Mouse (Mus musculus) heart, adult 2 months (tissue): ENCODE data around the gene St6gal1.

Experiments used
- CTCF ChIP-seq: fragments of 200-600 bp; IDR thresholded peaks from 2 replicates; pipeline ENCODE4 v1.8.1; 2022; ENCODE audit warnings: antibody characterized with exemption, mild to moderate bottlenecking, moderate library complexity
- EP300 ChIP-seq: fragments of 200-500 bp; IDR thresholded peaks from 2 replicates; pipeline ENCODE4 v1.6.1; 2011; ENCODE audit warnings: low read depth, low read length, control low read depth; ENCODE audit not compliant: insufficient read depth
- POLR2A ChIP-seq: fragments of 200-500 bp; IDR thresholded peaks from 2 replicates; pipeline ENCODE4 v1.6.1; 2011; ENCODE audit warnings: mild to moderate bottlenecking, low read depth, low read length, control low read depth; ENCODE audit not compliant: insufficient read depth

GRCm38 (mm10) chr16:23397931-23398330 lies 173.4 kb downstream of the St6gal1 start:
- TF ChIP-seq POLR2A = no peak
- no peak for TF ChIP-seq CTCF
- TF ChIP-seq EP300 = no peak
